Mouse (Mus musculus) forebrain, embryonic 16.5 days (tissue): Measurements from ENCODE around the gene Zfyve19. TPM values are rescaled to one million over a fixed set of nuclear protein-coding genes. Genes with fewer than 3 reads are reported as not detected.

Source experiments
- ATAC-seq: fragments of 200-750 bp; cut with Nextera tagmentation; 2 replicates; pipeline ENCODE4 v1.8.0; 2017; ENCODE audit warnings: mild to moderate bottlenecking, moderate library complexity
- H3K27ac ChIP-seq: fragments of 300-500 bp; sonication (generic); 2 replicates; pipeline ENCODE4 v1.5.1; 2014; ENCODE audit warnings: low read length, control low read depth
- H3K27me3 ChIP-seq: fragments of 300-500 bp; sonication (generic); replicated peaks from 2 replicates; pipeline ENCODE4 v1.6.1; 2014; ENCODE audit warnings: low read length; ENCODE audit not compliant: control insufficient read depth, insufficient read depth
- H3K36me3 ChIP-seq: fragments of 300-500 bp; sonication (generic); 2 replicates; pipeline ENCODE4 v1.6.1; 2014; ENCODE audit not compliant: control insufficient read depth, insufficient read depth
- H3K4me1 ChIP-seq: fragments of 300-500 bp; sonication (generic); replicated peaks from 2 replicates; pipeline ENCODE4 v1.6.1; 2014; ENCODE audit warnings: low read length; ENCODE audit not compliant: control insufficient read depth, insufficient read depth
- H3K4me2 ChIP-seq: fragments of 300-500 bp; sonication (generic); 2 replicates; pipeline ENCODE4 v1.6.1; 2014; ENCODE audit warnings: mild to moderate bottlenecking, low read length, control low read depth
- H3K4me3 ChIP-seq: fragments of 300-500 bp; sonication (generic); replicated peaks from 2 replicates; pipeline ENCODE4 v1.5.1; 2014; ENCODE audit warnings: mild to moderate bottlenecking, low read length, control low read depth
- H3K9ac ChIP-seq: fragments of 300-500 bp; sonication (generic); replicated peaks from 2 replicates; pipeline ENCODE4 v1.6.1; 2014; ENCODE audit warnings: low read depth, low read length, control low read depth
- H3K9me3 ChIP-seq: fragments of 300-500 bp; sonication (generic); 2 replicates; pipeline ENCODE4 v1.6.1; 2016; ENCODE audit warnings: low read length; ENCODE audit not compliant: control insufficient read depth
- WGBS: fragments of 180-500 bp; shearing (Covaris S2); extraction: QIAGEN DNeasy Blood & Tissue Kit; methylation state at CpG from one replicate; pipeline ENCODE4 v1.1.7; 2014; 5-methylcytosine and 5-hydroxymethylcytosine counted together
- polyA plus RNA-seq: library from polyadenylated mRNA; unstranded; fragments of >200 nt; fragmentation: Nextera tagmentation; extraction: Ambion mirVana; gene quantifications from 2 replicates; pipeline ENCODE4 v1.2.1, GENCODE M21; 2015

Gene Zfyve19
- polyA plus RNA-seq, 1 experiment from 2014 or later: 66.9 TPM

GRCm38 (mm10) chr2:119190969-119191368 is 17.4 kb upstream of the Zfyve19 start:
- Histone ChIP-seq H3K9ac (no peak overlapping the region), H3K27me3 (no peaks in the 10 kb centered on the region), H3K9me3 (no peaks in the 10 kb centered on the region), H3K36me3 (no peaks in the 10 kb centered on the region), H3K4me3 (no peak overlapping the region), H3K27ac (no peak overlapping the region), H3K4me2 (no peak overlapping the region), H3K4me1 (peaks cover 9% of the 10 kb centered on the region)
- 88% methylated on average over 5 of the region's 5 CpGs for WGBS
- ATAC-seq: no peak

- no peaks in the 10 kb centered on the region for H3K27me3 ChIP-seq
- no peak overlapping the region for H3K4me3 ChIP-seq
- H3K4me1 ChIP-seq: peaks cover 9% of the 10 kb centered on the region
- H3K36me3 ChIP-seq: no peaks in the 10 kb centered on the region
- H3K27ac ChIP-seq: no peak overlapping the region
- no peak overlapping the region for H3K9ac ChIP-seq
- no peaks in the 10 kb centered on the region for H3K9me3 ChIP-seq
- no peak overlapping the region for H3K4me2 ChIP-seq
- 79% methylated on average over 5 of the region's 5 CpGs for WGBS
- ATAC-seq: peak; percentile 19; the same call in 1 of the 2 replicates
These were observed 14.3 kb upstream of the Zfyve19 start for GRCm38 (mm10) chr2:119194140-119194539.

DNA sequence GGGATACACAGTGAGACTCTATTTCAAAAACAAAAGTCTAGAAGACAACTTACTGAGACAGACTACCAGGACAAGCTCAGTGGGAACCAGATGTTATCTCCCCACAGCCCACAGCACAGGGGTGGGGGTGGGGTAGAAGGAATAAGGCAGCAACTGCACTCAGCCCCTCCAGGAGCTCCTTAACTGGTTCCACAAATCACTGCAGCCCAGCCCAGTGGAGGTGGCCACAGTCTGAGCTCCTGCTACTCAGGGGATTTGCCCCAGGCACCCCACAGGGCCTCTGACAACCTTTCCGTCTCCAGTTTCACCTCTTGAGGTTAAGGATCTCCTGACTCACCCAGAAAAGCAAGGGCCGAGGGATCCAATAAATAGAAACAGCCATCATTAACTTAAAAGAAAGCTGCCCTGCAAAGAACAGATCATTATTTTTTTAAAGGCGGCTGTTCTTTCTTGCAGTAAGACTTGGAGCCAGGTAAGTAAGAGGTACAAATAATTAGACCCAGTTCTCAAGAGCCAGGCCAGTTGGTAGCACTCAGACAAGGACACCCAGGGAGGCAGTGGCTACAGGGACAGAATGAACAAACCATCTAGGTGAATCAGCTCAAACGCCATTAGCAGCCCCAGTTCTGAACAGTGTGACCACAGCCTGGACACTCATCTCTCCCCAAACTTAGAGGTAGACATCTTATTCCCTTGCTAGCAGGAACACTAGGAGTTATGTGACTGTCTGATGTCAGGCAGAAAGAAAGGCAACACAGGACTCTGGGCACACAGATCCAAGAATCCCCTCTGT is 11.9 kb upstream of the Zfyve19 start:
- H3K9ac ChIP-seq: no peak overlapping the region
- no peaks in the 10 kb centered on the region for H3K36me3 ChIP-seq
- no peak overlapping the region for H3K4me2 ChIP-seq
- 0 out of 2 replicates have a peak, but pooled peaks cover 7% of the 10 kb centered on the region for H3K4me1 ChIP-seq
- H3K9me3 ChIP-seq: no peaks in the 10 kb centered on the region
- H3K27ac ChIP-seq: no peak overlapping the region
- H3K27me3 ChIP-seq: no peaks in the 10 kb centered on the region
- WGBS: 26% methylated on average over 4 of the region's 4 CpGs
- no peak for ATAC-seq
- no peak overlapping the region for H3K4me3 ChIP-seq

GRCm38 (mm10) chr2:119197493-119197892 is 10.9 kb upstream of the Zfyve19 start:
- Histone ChIP-seq H3K9ac (no peak overlapping the region), H3K4me2 (no peak overlapping the region), H3K9me3 (no peaks in the 10 kb centered on the region), H3K36me3 (no peaks in the 10 kb centered on the region), H3K4me1 (0 out of 2 replicates have a peak, but pooled peaks cover 7% of the 10 kb centered on the region), H3K4me3 (no peak overlapping the region), H3K27me3 (no peaks in the 10 kb centered on the region), H3K27ac (no peak overlapping the region)
- 100% methylated on average over 1 of the region's 1 CpGs for WGBS
- ATAC-seq: no peak

DNA sequence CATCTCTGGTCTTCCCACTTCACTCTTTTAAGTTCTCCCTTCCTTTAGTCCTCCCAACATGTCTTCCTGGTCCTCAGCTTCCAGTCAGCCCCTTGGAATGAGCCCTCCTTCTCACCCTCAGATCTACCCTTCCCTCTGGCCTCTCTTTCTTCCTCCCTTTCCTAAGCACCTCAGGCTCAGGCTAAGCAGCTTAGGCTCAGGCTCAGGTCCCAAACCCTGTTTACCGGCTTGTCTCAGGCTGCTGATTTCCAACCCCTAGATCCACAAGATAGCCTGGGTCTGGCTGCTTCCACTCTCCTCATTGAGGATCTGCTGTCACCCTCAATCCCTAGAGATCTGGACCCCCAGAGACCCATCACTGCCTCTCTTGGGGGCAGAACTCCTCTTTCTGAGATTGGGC is 10.4 kb upstream of the Zfyve19 start:
- no peaks in the 10 kb centered on the region for H3K27me3 ChIP-seq
- no peaks in the 10 kb centered on the region for H3K36me3 ChIP-seq
- no peak overlapping the region for H3K27ac ChIP-seq
- H3K4me1 ChIP-seq: peaks cover 8% of the 10 kb centered on the region; the same call in 1 of the 2 replicates
- H3K4me2 ChIP-seq: no peak overlapping the region
- H3K9me3 ChIP-seq: no peaks in the 10 kb centered on the region
- ATAC-seq: no peak
- no peak overlapping the region for H3K9ac ChIP-seq
- H3K4me3 ChIP-seq: no peak overlapping the region
- 16% methylated on average over 1 of the region's 1 CpGs for WGBS

GRCm38 (mm10) chr2:119198934-119199333 is 9.5 kb upstream of the Zfyve19 start:
- no peak for ATAC-seq
- H3K9me3 ChIP-seq: no peaks in the 10 kb centered on the region
- H3K9ac ChIP-seq: no peak overlapping the region
- H3K36me3 ChIP-seq: no peaks in the 10 kb centered on the region
- H3K4me2 ChIP-seq: no peak overlapping the region
- H3K27me3 ChIP-seq: no peaks in the 10 kb centered on the region
- peaks cover 9% of the 10 kb centered on the region; the same call in 1 of the 2 replicates for H3K4me1 ChIP-seq
- H3K4me3 ChIP-seq: no peak overlapping the region
- H3K27ac ChIP-seq: no peak overlapping the region
- 28% methylated on average over 3 of the region's 3 CpGs for WGBS

DNA sequence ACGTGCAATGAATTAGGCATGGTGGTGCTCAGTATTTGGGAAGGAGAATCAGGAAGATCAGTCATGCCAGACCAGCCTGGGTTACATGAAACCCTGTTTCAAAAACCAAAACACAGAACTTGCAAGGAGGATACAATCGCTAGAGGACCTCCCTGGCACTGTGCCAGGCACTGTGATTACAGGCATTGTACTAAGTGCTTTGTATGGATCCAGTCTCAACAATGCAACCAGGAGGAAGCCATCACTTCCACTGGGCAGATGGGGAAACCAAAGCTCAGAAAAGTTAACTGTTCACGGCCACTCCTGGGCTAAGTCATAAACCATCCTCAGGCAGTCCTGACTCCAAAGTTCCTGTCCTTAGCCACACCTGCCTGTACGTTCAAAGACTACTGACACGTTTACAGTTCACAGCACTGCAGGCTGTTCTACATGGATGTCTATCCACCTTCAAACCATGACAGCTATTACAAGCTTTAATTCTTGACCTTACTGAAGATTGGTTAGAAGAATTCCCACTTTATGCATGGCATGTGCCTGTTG is 5.4 kb upstream of the Zfyve19 start:
- Histone ChIP-seq H3K36me3 (no peaks in the 10 kb centered on the region), H3K9me3 (no peaks in the 10 kb centered on the region), H3K27ac (no peak overlapping the region), H3K4me1 (peaks cover 12% of the 10 kb centered on the region), H3K27me3 (no peaks in the 10 kb centered on the region), H3K4me2 (no peak overlapping the region), H3K9ac (no peak overlapping the region), H3K4me3 (no peak overlapping the region)
- 54% methylated on average over 5 of the region's 5 CpGs for WGBS
- ATAC-seq: no peak

GRCm38 (mm10) chr2:119203871-119204460 is 4.5 kb upstream of the Zfyve19 start:
- WGBS: 84% methylated on average over 4 of the region's 4 CpGs
- Histone ChIP-seq H3K9ac (no peak overlapping the region), H3K27me3 (no peaks in the 10 kb centered on the region), H3K4me3 (no peak overlapping the region), H3K4me2 (no peak overlapping the region), H3K9me3 (no peaks in the 10 kb centered on the region), H3K36me3 (no peaks in the 10 kb centered on the region), H3K4me1 (peaks cover 14% of the 10 kb centered on the region), H3K27ac (no peak overlapping the region)
- no peak for ATAC-seq

DNA sequence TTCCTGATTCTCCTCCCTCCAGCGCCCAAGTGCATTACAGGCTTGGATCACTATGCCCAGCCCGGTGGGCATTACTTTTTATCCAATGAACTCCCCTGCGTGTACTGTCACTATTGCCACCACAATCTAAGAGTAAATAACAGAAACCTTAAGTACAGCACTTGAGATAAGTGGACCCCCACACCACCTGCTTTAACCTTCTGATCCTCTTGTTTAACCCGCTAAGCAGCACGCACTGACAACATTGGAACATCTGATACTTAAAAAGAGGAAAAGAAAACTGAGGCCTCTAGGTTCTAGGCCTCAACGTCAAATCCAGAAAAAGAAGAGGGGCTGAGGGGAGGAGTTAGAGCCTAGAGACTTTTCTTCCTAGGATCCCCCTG is 465 bp upstream of the Zfyve19 start:
- WGBS: 19% methylated on average over 6 of the region's 6 CpGs
- Histone ChIP-seq H3K9me3 (no peaks in the 10 kb centered on the region), H3K27ac (peak overlapping the region; percentile 92), H3K36me3 (peaks cover 1% of the 10 kb centered on the region), H3K4me3 (peak overlapping the region; percentile 94), H3K27me3 (no peaks in the 10 kb centered on the region), H3K9ac (peak overlapping the region; percentile 74), H3K4me2 (peak overlapping the region; percentile 58), H3K4me1 (peaks cover 20% of the 10 kb centered on the region)
- ATAC-seq: no peak
